Mouse (Mus musculus) naive thymus-derived CD4-positive, alpha-beta T cell, adult 2 months (primary cell): ENCODE data around the gene Gadd45a.

Experiments used
- DNase-seq: peaks from one replicate; pipeline ENCODE4 v3.0.0-alpha.2; 2011; ENCODE audit warnings: low read depth

The Gadd45a gene

GRCm38 (mm10) chr6:67036837-67037628 is at the start of gene Gadd45a:
Gene Gadd45a (minus strand): TSS chr6:67037457.
- DNase-seq: peak; percentile 95

- no peak for DNase-seq
Measured at GRCm38 (mm10) chr6:67085850-67086437, 48.7 kb upstream of the Gadd45a start.

GRCm38 (mm10) chr6:67084465-67084864 is 47.2 kb upstream of the Gadd45a start:
- no peak for DNase-seq

- DNase-seq: no peak
Measured at GRCm38 (mm10) chr6:67081141-67081540, 43.9 kb upstream of the Gadd45a start.

GRCm38 (mm10) chr6:67078076-67078475 is 40.8 kb upstream of the Gadd45a start:
- no peak for DNase-seq

- DNase-seq: no peak
Measured at GRCm38 (mm10) chr6:67077477-67077876, 40.2 kb upstream of the Gadd45a start.

- DNase-seq: no peak
Measured at GRCm38 (mm10) chr6:67076348-67076747, 39.1 kb upstream of the Gadd45a start.

GRCm38 (mm10) chr6:67074868-67075267 is 37.6 kb upstream of the Gadd45a start:
- DNase-seq: no peak

GRCm38 (mm10) chr6:67073929-67074328 is 36.7 kb upstream of the Gadd45a start:
- DNase-seq: no peak

- DNase-seq: no peak
Measured at GRCm38 (mm10) chr6:67073446-67073845, 36.2 kb upstream of the Gadd45a start.

- DNase-seq: no peak
Measured at GRCm38 (mm10) chr6:67071615-67072014, 34.4 kb upstream of the Gadd45a start.

GRCm38 (mm10) chr6:67069800-67070315 is 32.6 kb upstream of the Gadd45a start:
- DNase-seq: peak; percentile 20

- peak; percentile 42 for DNase-seq
Measured at GRCm38 (mm10) chr6:67069219-67069762, 32.0 kb upstream of the Gadd45a start.

- no peak for DNase-seq
Measured at GRCm38 (mm10) chr6:67060057-67060456, 22.8 kb upstream of the Gadd45a start.

- DNase-seq: no peak
Measured at GRCm38 (mm10) chr6:67057991-67058696, 20.9 kb upstream of the Gadd45a start.

GRCm38 (mm10) chr6:67057574-67057973 is 20.3 kb upstream of the Gadd45a start:
- no peak for DNase-seq

- no peak for DNase-seq
Measured at GRCm38 (mm10) chr6:67056889-67057564, 19.8 kb upstream of the Gadd45a start.

GRCm38 (mm10) chr6:67056108-67056888 is 19.0 kb upstream of the Gadd45a start:
- peak; percentile 65 for DNase-seq

GRCm38 (mm10) chr6:67050063-67050462 is 12.8 kb upstream of the Gadd45a start:
- DNase-seq: no peak

- DNase-seq: no peak
Measured at GRCm38 (mm10) chr6:67049695-67050038, 12.4 kb upstream of the Gadd45a start.
